Mouse (Mus musculus) CH12.LX (cell line): Measurements from ENCODE around the gene Olfr1499. TPM values are rescaled to one million over a fixed set of nuclear protein-coding genes. Genes with fewer than 3 reads are reported as not detected.
"Not testable (repeated sequence)": the region's sequence is repeated elsewhere in the genome, so short reads cannot be mapped to it uniquely, and the experiment has no call there.

Source experiments
- DNase-seq: peaks from one replicate; pipeline ENCODE4 v3.0.0-alpha.2; 2013; ENCODE audit errors: extremely low read depth
- H3K27ac ChIP-seq: 2 replicates; pipeline ENCODE4 v1.5.1; 2012; ENCODE audit warnings: low read depth, mild to moderate bottlenecking, control low read depth, moderate library complexity; ENCODE audit not compliant: insufficient read depth
- H3K27me3 ChIP-seq: replicated peaks from 2 replicates; pipeline ENCODE3; 2012; ENCODE audit warnings: inconsistent platforms
- H3K36me3 ChIP-seq, 2 experiments: replicated peaks in 1 of 2; 2 replicates each; pipeline versions ENCODE3 to v1.6.1; 2012; ENCODE audit warnings: inconsistent platforms in 1 of 2, low read length in 1 of 2, mild to moderate bottlenecking in 1 of 2, mixed read lengths in 1 of 2, moderate library complexity in 1 of 2; ENCODE audit not compliant: control insufficient read depth in 1 of 2, insufficient read depth in 1 of 2
- H3K4me1 ChIP-seq, 2 experiments: 2 replicates each; pipeline ENCODE4 v1.6.1; 2012; ENCODE audit warnings: inconsistent platforms in 1 of 2, moderate library complexity in 1 of 2; ENCODE audit not compliant: insufficient read depth in 2 of 2, control insufficient read depth in 1 of 2
- H3K4me2 ChIP-seq: 2 replicates; pipeline ENCODE4 v1.6.1; 2012; ENCODE audit warnings: low read depth, mild to moderate bottlenecking, control low read depth; ENCODE audit not compliant: poor library complexity, insufficient read depth, severe bottlenecking
- H3K4me3 ChIP-seq, 3 experiments: fragments of 150-350 bp in 1 of 3; sonication (generic) in 1 of 3; replicated peaks in 1 of 3; 2 replicates each; pipeline versions ENCODE3 to v1.5.1; 2011 to 2012; ENCODE audit warnings: low read depth in 2 of 3, low read length in 2 of 3, mild to moderate bottlenecking in 2 of 3, moderate library complexity in 2 of 3, control low read depth in 1 of 3, improper control_type of control experiment in 1 of 3, inconsistent platforms in 1 of 3, mixed read lengths in 1 of 3; ENCODE audit not compliant: poor library complexity in 1 of 3
- H3K79me2 ChIP-seq: replicated peaks from 2 replicates; pipeline ENCODE4 v1.6.1; 2012; ENCODE audit warnings: mild to moderate bottlenecking, moderate library complexity; ENCODE audit not compliant: control insufficient read depth, poor library complexity, insufficient read depth, severe bottlenecking; ENCODE audit errors: extremely low read depth
- H3K9ac ChIP-seq: 2 replicates; pipeline ENCODE4 v1.6.1; 2012; ENCODE audit warnings: low read depth, mild to moderate bottlenecking, control low read depth, moderate library complexity; ENCODE audit not compliant: insufficient read depth
- H3K9me3 ChIP-seq: replicated peaks from 2 replicates; pipeline ENCODE3; 2012; ENCODE audit warnings: low read length, inconsistent platforms, mixed read lengths
- CHD1 ChIP-seq: IDR thresholded peaks from 2 replicates; pipeline ENCODE4 v1.6.1; 2012; ENCODE audit warnings: low read depth, low read length, improper control_type of control experiment, inconsistent platforms
- PAX5 ChIP-seq: IDR thresholded peaks from 2 replicates; pipeline ENCODE4 v1.6.1; 2012; ENCODE audit warnings: low read length, inconsistent platforms, mixed read lengths
- POLR2AphosphoS2 ChIP-seq: IDR thresholded peaks from 2 replicates; pipeline ENCODE4 v1.6.1; 2011; ENCODE audit warnings: low read depth, low read length, improper control_type of control experiment
- SIN3A ChIP-seq: IDR thresholded peaks from 2 replicates; pipeline ENCODE4 v1.6.1; 2012; ENCODE audit warnings: low read length, improper control_type of control experiment, inconsistent platforms
- SMC3 ChIP-seq: IDR thresholded peaks from 2 replicates; pipeline ENCODE4 v1.6.1; 2011; ENCODE audit warnings: low read depth, low read length, improper control_type of control experiment
- TCF12 ChIP-seq: IDR thresholded peaks from 2 replicates; pipeline ENCODE4 v1.6.1; 2014; ENCODE audit warnings: low read depth, mild to moderate bottlenecking, inconsistent platforms, low read length, improper control_type of control experiment
- USF1 ChIP-seq: IDR thresholded peaks from 2 replicates; pipeline ENCODE4 v1.6.1; 2014; ENCODE audit warnings: low read depth, mild to moderate bottlenecking, inconsistent platforms, low read length, improper control_type of control experiment
- USF2 ChIP-seq: conservative IDR thresholded peaks from 2 replicates; pipeline ENCODE4 v1.6.1; 2011; ENCODE audit warnings: low read depth, low read length, improper control_type of control experiment
- ZKSCAN1 ChIP-seq: IDR thresholded peaks from 2 replicates; pipeline ENCODE4 v1.6.1; 2012; ENCODE audit warnings: low read depth, inconsistent platforms, low read length, improper control_type of control experiment, borderline replicate concordance
- dilution Hi-C: fragments of 300-500 bp; cut with MboI; formaldehyde crosslinking; loops from 2 replicates; pipeline ENCODE4 v1.14.3; 2020; ENCODE audit warnings: low sequenced_read_pairs; ENCODE audit not compliant: extremely low pct_unique_long_range_greater_than_20kb, extremely low pct_ligation_motif_present
- in situ Hi-C: fragments of 300-500 bp; cut with MboI; formaldehyde crosslinking; loops from 3 replicates; pipeline ENCODE4 v1.14.3; 2019; ENCODE audit warnings: low sequenced_read_pairs, low pct_ligation_motif_present, low pct_unique_long_range_greater_than_20kb, mixed read lengths
- polyA plus RNA-seq: library from polyadenylated mRNA; unstranded; fragments of >175 nt; gene quantifications from 2 replicates; pipeline ENCODE4 v1.2.1, GENCODE M21; 2012; ENCODE audit warnings: low read depth; ENCODE audit not compliant: insufficient read length
- total RNA-seq, 2 experiments: library from RNA; depleted of rRNA; stranded (reverse); fragments of 300-350 nt in 1 of 2; fragments of >200 nt in 1 of 2; gene quantifications; 2 replicates each; pipeline ENCODE4 v1.2.3; 2012 to 2014

Olfr1499 gene
- total RNA-seq (2012; rRNA removed): not detected in 2 replicates
- not detected in 2 replicates for total RNA-seq (2014; rRNA removed)
- polyA plus RNA-seq: not detected in 2 replicates

DNA sequence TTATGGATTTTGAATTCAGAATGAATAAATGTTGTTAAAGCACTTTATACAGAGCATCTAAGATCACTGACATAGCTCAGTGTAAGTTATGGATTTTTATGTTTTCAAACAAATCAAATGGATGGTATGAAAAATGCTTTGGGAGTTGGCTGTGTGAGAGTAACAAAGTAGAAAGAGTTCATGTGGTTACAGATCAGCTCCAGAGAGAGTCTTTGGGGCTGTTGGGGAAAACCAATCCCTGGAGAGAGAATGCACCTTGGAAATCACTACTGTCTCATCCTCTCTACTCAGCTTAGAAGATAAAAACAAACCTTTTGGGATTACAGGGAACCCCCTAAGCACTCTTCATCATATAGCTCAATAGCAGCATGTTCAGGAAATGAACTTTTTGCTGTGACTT is at the start of gene Olfr1499:
Olfr1499 (minus strand) TSS at position 101 of the 400 bp plus-strand sequence.
- dilution Hi-C loops: no loop called here
- H3K9ac ChIP-seq: no peak within 1 kb of the TSS
- H3K36me3 ChIP-seq: no peaks in the 10 kb centered on the region
- no peaks in the 10 kb centered on the region for H3K9me3 ChIP-seq
- DNase-seq: no peak
- no peaks in the 10 kb centered on the region for H3K79me2 ChIP-seq
- no peaks in the 10 kb centered on the region for H3K27me3 ChIP-seq
- TF ChIP-seq SMC3 (no peak), USF1 (no peak), SIN3A (no peak), TCF12 (no peak), ZKSCAN1 (no peak), POLR2AphosphoS2 (no peak), CHD1 (no peak)
- H3K27ac ChIP-seq: no peak within 1 kb of the TSS
- H3K4me3 ChIP-seq: no peak within 1 kb of the TSS
- in situ Hi-C loops: no loop called here
- no peak within 1 kb of the TSS for H3K4me2 ChIP-seq
- peaks cover 0 to 5% of the 10 kb centered on the region in 2 experiments; a peak in 1 of 4 replicates for H3K4me1 ChIP-seq

DNA sequence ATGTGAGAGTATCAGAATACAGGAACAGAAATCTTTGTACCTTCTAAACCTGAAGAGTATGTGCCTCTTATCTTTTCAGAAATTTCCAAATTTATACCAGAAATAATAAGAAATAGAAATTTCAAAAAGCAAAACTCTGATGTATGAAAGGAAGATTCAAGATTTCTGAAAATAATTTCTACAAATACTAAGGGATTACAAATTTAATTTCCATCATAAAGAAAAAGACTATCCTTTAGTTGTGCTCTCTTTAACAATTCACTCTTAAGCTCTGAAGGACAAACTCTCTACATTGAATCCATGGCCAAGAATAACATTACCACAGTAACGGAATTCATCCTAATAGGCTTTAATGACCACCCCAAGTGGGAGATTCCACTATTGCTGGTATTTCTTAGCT is 42.2 kb upstream of the Olfr1499 start, which contains the start of gene Olfr1502:
Olfr1502 (plus strand) TSS at position 301 of the 400 bp plus-strand sequence.
- H3K4me2 ChIP-seq: no peak within 1 kb of the TSS
- no peak within 1 kb of the TSS for H3K9ac ChIP-seq
- H3K27me3 ChIP-seq: no peaks in the 10 kb centered on the region
- no peak within 1 kb of the TSS for H3K27ac ChIP-seq
- no peak within 1 kb of the TSS for H3K4me3 ChIP-seq
- TF ChIP-seq USF2: no peak
- TF ChIP-seq PAX5: no peak
- no peaks in the 10 kb centered on the region for H3K4me1 ChIP-seq
- H3K36me3 ChIP-seq: no peaks in the 10 kb centered on the region
- dilution Hi-C loops (no loop called here), in situ Hi-C loops (no loop called here)
- H3K79me2 ChIP-seq: no peaks in the 10 kb centered on the region
- H3K9me3 ChIP-seq: no peaks in the 10 kb centered on the region
- DNase-seq: no peak

DNA sequence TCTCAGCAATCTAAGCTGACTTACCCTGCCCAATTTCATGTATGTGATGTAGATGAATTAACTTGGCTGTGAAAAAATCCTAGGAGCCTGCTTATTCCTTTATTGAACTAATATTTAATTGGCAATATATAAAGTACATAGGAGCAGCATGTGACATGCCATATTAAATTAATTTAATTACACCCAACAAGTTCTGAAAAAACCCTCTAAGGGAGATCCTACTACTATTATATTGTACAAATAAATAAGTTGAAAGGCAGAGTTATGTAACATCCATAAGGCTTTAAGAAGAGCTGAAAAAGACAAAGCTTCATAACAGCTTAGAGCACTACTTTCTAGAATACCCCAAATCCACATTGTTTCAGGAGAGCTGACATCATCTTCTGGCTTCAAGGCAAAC is 31.3 kb upstream of the Olfr1499 start, which contains the start of gene Olfr1501:
Olfr1501 (minus strand) TSS at position 101 of the 400 bp plus-strand sequence.
- H3K27me3 ChIP-seq, in situ Hi-C loops, H3K27ac ChIP-seq, H3K9me3 ChIP-seq, dilution Hi-C loops, H3K4me3 ChIP-seq, H3K36me3 ChIP-seq, H3K4me2 ChIP-seq, H3K9ac ChIP-seq, DNase-seq, H3K79me2 ChIP-seq, H3K4me1 ChIP-seq: not testable (repeated sequence)
